Mouse (Mus musculus) C2C12 (cell line): ENCODE measurements at regions not wholly inside any gene's neighbourhood (a gene's known extent, or its start where the extent isn't known, plus 50 kb on each side); places are given as distances from the start of the nearest gene placed in this dataset.

Source experiments
- H3K27me3 ChIP-seq: one replicate; pipeline ENCODE4 v1.6.1; 2011; ENCODE audit not compliant: control insufficient read depth, insufficient read depth, insufficient read length
- H3K36me3 ChIP-seq: one replicate; pipeline ENCODE4 v1.6.1; 2011; ENCODE audit not compliant: control insufficient read depth, insufficient read depth
- H3K4me3 ChIP-seq: one replicate; pipeline ENCODE4 v1.5.1; 2011; ENCODE audit warnings: mild to moderate bottlenecking, control low read depth; ENCODE audit not compliant: poor library complexity, insufficient read depth, severe bottlenecking
- H3K79me2 ChIP-seq: one replicate; pipeline ENCODE4 v1.6.1; 2011; ENCODE audit not compliant: control insufficient read depth, insufficient read depth
- H3K79me3 ChIP-seq: one replicate; pipeline ENCODE4 v1.6.1; 2011; ENCODE audit warnings: low read depth, control low read depth
- H3ac ChIP-seq: one replicate; pipeline ENCODE3; 2011; ENCODE audit warnings: low read depth; ENCODE audit not compliant: control insufficient read depth, insufficient read length
- CEBPB ChIP-seq: IDR thresholded peaks from one replicate; pipeline ENCODE4 v1.6.1; 2011; ENCODE audit warnings: low read depth, mild to moderate bottlenecking, control low read depth, moderate library complexity
- CTCF ChIP-seq: IDR thresholded peaks from one replicate; pipeline ENCODE4 v1.5.1; 2011; ENCODE audit not compliant: control insufficient read depth, insufficient read depth, insufficient read length
- FOSL1 ChIP-seq: IDR thresholded peaks from one replicate; pipeline ENCODE4 v1.8.0; 2011; ENCODE audit warnings: mild to moderate bottlenecking, low read length; ENCODE audit not compliant: poor library complexity, insufficient read depth, severe bottlenecking
- MAX ChIP-seq: IDR thresholded peaks from one replicate; pipeline ENCODE4 v1.6.1; 2011; ENCODE audit warnings: mild to moderate bottlenecking, control low read depth
- MYOD1 ChIP-seq: IDR thresholded peaks from one replicate; pipeline ENCODE4 v1.6.1; 2011; ENCODE audit warnings: low read depth; ENCODE audit not compliant: control insufficient read depth, insufficient read length
- MYOG ChIP-seq: IDR thresholded peaks from one replicate; pipeline ENCODE4 v1.6.1; 2011; ENCODE audit not compliant: control insufficient read depth, insufficient read length; ENCODE audit errors: extremely low read depth
- USF1 ChIP-seq: IDR thresholded peaks from one replicate; pipeline ENCODE4 v1.6.1; 2011; ENCODE audit warnings: low read depth, mild to moderate bottlenecking, control low read depth, moderate library complexity

DNA sequence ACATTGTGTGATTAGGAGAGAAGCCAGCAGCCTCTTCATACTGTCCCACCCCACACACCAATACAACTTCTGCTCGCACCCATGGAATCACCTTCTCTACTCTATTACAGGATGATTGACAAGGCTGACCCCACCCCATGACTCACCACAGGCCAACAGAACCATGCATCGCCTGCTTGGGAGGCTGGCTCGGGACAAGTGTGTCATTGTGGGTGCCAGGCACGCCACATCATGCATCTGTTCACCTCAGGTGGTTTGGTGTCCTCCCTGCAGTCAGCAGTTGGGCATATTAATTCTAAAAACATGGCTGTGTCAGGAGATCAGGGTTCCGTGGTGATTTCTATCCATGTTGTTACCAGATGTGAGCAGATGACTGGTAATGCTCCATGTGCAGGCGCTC lies 215.3 kb upstream of the Sulf2 start:
- no peaks in the 10 kb centered on the region for H3K27me3 ChIP-seq
- no peak overlapping the region for H3K4me3 ChIP-seq
- no peak overlapping the region for H3ac ChIP-seq
- no peaks in the 10 kb centered on the region for H3K79me3 ChIP-seq
- TF ChIP-seq MYOD1 (peak; percentile 13), USF1 (no peak), MYOG (no peak), CEBPB (no peak)
- no peaks in the 10 kb centered on the region for H3K36me3 ChIP-seq
- H3K79me2 ChIP-seq, result no peaks in the 10 kb centered on the region

DNA sequence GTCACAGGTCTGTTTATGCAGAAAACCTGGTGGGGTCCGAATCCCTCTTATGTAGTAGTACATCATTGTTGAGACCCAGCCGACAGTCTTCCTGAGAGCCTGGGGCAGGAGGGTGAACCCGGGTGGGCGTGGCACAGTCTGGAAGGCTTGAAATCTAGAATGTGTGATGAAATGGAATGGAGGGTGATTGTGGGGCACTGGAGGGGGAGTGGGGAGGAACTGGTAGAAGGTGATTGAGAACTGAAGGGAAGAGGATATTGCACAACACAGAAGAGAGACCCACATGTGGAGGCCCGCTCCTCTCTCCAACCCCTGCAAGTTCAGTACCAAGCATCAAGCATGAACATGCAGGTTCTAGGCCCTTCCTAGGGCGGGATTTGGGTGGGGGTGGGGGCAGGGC lies 206.2 kb upstream of the Sulf2 start:
- no peak overlapping the region for H3K4me3 ChIP-seq
- H3K36me3 ChIP-seq, result no peaks in the 10 kb centered on the region
- no peaks in the 10 kb centered on the region for H3K79me2 ChIP-seq
- no peaks in the 10 kb centered on the region for H3K27me3 ChIP-seq
- TF ChIP-seq USF1, result no peak
- no peak overlapping the region for H3ac ChIP-seq
- H3K79me3 ChIP-seq, result no peaks in the 10 kb centered on the region

DNA sequence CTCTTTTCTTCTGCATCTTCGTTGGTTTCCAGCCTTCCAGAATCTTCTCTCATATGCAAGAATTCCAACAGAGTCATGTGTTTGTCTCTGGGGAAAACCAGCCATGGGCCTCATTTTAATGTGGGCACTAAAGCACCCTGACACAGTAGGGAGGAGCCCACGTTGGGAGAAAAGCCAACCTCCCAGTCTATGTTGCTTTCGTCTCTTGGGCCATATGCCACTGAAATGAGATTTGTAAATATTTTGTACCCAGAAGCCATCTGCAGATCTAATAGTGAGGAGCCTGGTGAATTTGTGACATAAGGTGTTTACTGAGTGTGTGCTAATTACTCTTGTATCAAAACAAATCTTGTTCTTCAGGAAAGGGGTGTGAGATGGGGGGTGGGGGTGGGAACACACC lies 205.3 kb upstream of the Sulf2 start:
- no peaks in the 10 kb centered on the region for H3K79me2 ChIP-seq
- H3K4me3 ChIP-seq, result no peak overlapping the region
- H3K36me3 ChIP-seq, result no peaks in the 10 kb centered on the region
- H3ac ChIP-seq, result no peak overlapping the region
- no peaks in the 10 kb centered on the region for H3K27me3 ChIP-seq
- no peak for TF ChIP-seq MYOD1
- TF ChIP-seq FOSL1, result no peak
- no peak for TF ChIP-seq MYOG
- TF ChIP-seq CEBPB, result no peak
- no peak for TF ChIP-seq CTCF
- TF ChIP-seq USF1, result no peak
- no peak for TF ChIP-seq MAX
- H3K79me3 ChIP-seq, result no peaks in the 10 kb centered on the region

DNA sequence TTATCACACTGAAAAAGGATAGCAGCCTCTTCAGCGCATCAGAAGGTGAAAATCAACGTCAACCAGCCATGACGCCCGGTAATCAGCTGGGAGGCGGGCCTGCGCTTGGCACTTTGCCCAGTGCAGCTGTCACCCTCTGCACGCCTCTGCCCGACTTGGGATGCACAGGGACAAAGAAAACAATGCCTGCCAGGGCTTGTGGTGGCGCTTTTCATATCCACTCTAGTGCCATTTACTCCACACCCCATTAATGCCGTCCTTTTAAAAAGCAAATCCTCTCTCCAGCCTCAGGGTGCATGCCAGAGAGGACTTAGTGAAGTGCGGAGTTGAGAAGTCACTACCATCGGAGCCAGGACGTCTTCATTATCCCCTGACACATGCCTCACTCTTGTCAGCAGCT lies 204.5 kb upstream of the Sulf2 start:
- TF ChIP-seq CEBPB (no peak), MYOG (no peak), MAX (no peak), USF1 (no peak), MYOD1 (no peak), FOSL1 (no peak), CTCF (no peak)
- no peaks in the 10 kb centered on the region for H3K27me3 ChIP-seq
- H3K36me3 ChIP-seq, result no peaks in the 10 kb centered on the region
- no peak overlapping the region for H3ac ChIP-seq
- no peaks in the 10 kb centered on the region for H3K79me2 ChIP-seq
- H3K4me3 ChIP-seq, result no peak overlapping the region
- H3K79me3 ChIP-seq, result no peaks in the 10 kb centered on the region

DNA sequence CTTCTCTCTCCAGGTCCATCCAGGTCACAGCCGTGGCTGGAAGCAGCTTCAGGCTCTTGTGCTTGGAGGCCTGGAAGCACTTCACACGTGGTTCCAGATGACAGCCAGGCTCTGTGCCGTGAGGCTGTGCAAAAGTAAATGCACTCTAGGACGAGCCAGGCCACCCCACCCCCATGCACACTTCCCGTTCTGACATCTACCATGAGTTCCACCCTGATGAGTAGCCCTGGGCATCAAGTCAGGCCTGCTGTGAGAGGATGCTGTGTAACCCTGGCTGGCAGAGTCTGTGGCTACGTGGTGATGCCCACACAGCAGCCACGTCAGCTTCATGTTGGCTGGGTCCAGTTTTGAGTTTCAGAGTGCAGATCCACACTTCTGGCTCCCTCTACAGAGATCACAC lies 202.4 kb upstream of the Sulf2 start:
- H3ac ChIP-seq, result no peak overlapping the region
- no peaks in the 10 kb centered on the region for H3K79me3 ChIP-seq
- no peak overlapping the region for H3K4me3 ChIP-seq
- no peaks in the 10 kb centered on the region for H3K79me2 ChIP-seq
- no peaks in the 10 kb centered on the region for H3K36me3 ChIP-seq
- TF ChIP-seq CEBPB (no peak), MYOG (no peak), USF1 (no peak), MAX (peak; percentile 45), MYOD1 (no peak), CTCF (no peak)
- no peaks in the 10 kb centered on the region for H3K27me3 ChIP-seq

DNA sequence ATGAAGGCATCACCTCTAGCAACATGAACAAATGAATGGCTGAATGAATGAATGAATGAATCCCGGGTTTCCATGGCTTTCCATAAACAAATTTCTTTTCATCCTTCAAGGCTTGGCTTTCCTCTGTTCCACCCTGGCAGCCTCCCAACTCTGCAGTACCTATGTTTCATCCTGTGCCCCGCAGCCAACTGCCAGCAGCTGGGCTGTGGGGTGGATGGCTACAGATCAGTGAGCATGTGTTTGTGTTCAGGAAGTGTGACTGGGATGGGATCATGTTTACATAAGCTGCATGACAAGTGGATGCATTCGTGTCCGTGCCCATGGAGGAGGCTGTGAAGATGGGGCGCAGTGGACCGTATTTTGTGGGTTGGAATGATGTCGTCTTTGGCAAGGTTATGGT lies 200.5 kb upstream of the Sulf2 start:
- H3K27me3 ChIP-seq, result no peaks in the 10 kb centered on the region
- H3ac ChIP-seq, result no peak overlapping the region
- H3K36me3 ChIP-seq, result no peaks in the 10 kb centered on the region
- no peaks in the 10 kb centered on the region for H3K79me2 ChIP-seq
- no peak overlapping the region for H3K4me3 ChIP-seq
- H3K79me3 ChIP-seq, result no peaks in the 10 kb centered on the region
- TF ChIP-seq MYOD1, result no peak
- no peak for TF ChIP-seq MYOG
- no peak for TF ChIP-seq FOSL1
- no peak for TF ChIP-seq USF1
- no peak for TF ChIP-seq MAX
- TF ChIP-seq CTCF, result no peak
- no peak for TF ChIP-seq CEBPB

DNA sequence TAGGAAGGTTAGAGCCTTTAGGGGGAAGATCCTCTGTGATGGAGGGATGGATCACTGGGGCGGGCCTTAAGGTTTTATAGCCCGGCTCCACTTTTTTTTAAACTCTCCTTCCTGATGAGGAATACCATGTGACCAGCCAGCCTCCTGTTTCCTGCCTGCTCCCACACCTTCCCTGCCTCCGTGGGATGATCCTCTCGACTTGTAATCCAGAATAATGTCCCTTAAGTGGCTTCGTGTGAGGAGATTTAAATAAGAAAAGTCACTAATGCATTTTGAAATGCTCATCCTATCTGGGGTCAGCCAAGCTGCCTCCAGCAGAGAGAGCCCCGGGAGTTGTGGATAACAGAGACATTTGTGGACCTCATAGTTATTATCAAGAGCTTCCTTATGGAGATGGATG lies 200.0 kb upstream of the Sulf2 start:
- Histone ChIP-seq H3K36me3 (no peaks in the 10 kb centered on the region), H3ac (no peak overlapping the region), H3K79me3 (no peaks in the 10 kb centered on the region), H3K4me3 (no peak overlapping the region), H3K79me2 (no peaks in the 10 kb centered on the region), H3K27me3 (no peaks in the 10 kb centered on the region)
- no peak for TF ChIP-seq CTCF
- no peak for TF ChIP-seq MYOD1
- TF ChIP-seq MAX, result no peak
- no peak for TF ChIP-seq FOSL1
- no peak for TF ChIP-seq USF1
- TF ChIP-seq MYOG, result no peak
- no peak for TF ChIP-seq CEBPB
